In genomic region chr12:112542920-112543300, GRCm38 (mm10) we compare ENCODE assay signal across 8 mouse cellular contexts. TPM values are rescaled to one million over a fixed set of nuclear protein-coding genes. Genes with fewer than 3 reads are reported as not detected.
DNase-seq lines count a peak whose midpoint lies in the region; ATAC-seq and TF ChIP-seq lines count a peak whose summit lies in the region.

No protein-coding gene starts in this region.

- ATAC-seq in kidney, embryonic 14.5 days (ENCODE audit: low FRiP score, low TSS enrichment), result peak; percentile 67
- 0 out of 2 replicates have a peak, but pooled peaks have one; percentile 33 for ATAC-seq in limb, embryonic 13.5 days (ENCODE audit: low FRiP score, low read depth)

- H3K27ac ChIP-seq in embryonic fibroblast, embryonic 13.5 days (ENCODE audit: insufficient read depth, low read length), result no peak overlapping the region
- no peak overlapping the region for H3K27ac ChIP-seq in heart, embryonic 10.5 days
- no peak overlapping the region for H3K27ac ChIP-seq in kidney, embryonic 14.5 days (ENCODE audit: low read depth, low read length)
- no peak overlapping the region for H3K27ac ChIP-seq in limb, embryonic 13.5 days

- no peak overlapping the region for H3K4me3 ChIP-seq in embryonic fibroblast, embryonic 13.5 days (ENCODE audit: insufficient read depth, low read length)
- H3K4me3 ChIP-seq in heart, embryonic 10.5 days, result no peak overlapping the region; the same call in 1 of the 2 replicates
- no peak overlapping the region for H3K4me3 ChIP-seq in kidney, embryonic 14.5 days (ENCODE audit: low read length)
- no peak overlapping the region for H3K4me3 ChIP-seq in limb, embryonic 13.5 days

- H3K9ac ChIP-seq in kidney, embryonic 14.5 days (ENCODE audit: low read depth, low read length), result no peak overlapping the region
- H3K9ac ChIP-seq in limb, embryonic 13.5 days, result no peak overlapping the region

- H3K27me3 ChIP-seq in heart, embryonic 10.5 days (ENCODE audit: insufficient read depth, poor library complexity, severe bottlenecking), result peaks cover 15% of the 10 kb centered on the region
- H3K27me3 ChIP-seq in kidney, embryonic 14.5 days (ENCODE audit: control insufficient read depth, insufficient read depth, low read length), result no peaks in the 10 kb centered on the region
- peaks cover 7% of the 10 kb centered on the region; the same call in 1 of the 2 replicates for H3K27me3 ChIP-seq in limb, embryonic 13.5 days

- WGBS in heart, embryonic 10.5 days, result 5% methylated on average over 11 of the region's 11 CpGs
- 4% methylated on average over 11 of the region's 11 CpGs for WGBS in kidney, embryonic 14.5 days
- 5% methylated on average over 11 of the region's 11 CpGs for WGBS in limb, embryonic 13.5 days

- DNase-seq in 3T3-L1 (ENCODE audit: low read depth, low spot score), result peak; percentile 93
- peak; percentile 79 to 80 for DNase-seq in adrenal gland, postnatal 4 days (ENCODE audit: low spot score in 2 of 2)
- peak; percentile 93 for DNase-seq in heart, embryonic 10.5 days (ENCODE audit: low spot score)
- peak; percentile 22 to 57 for DNase-seq in monocyte, adult 2 months (ENCODE audit: low read depth in 1 of 2, low spot score in 2 of 2)
- peak; percentile 45 to 74 for DNase-seq in spleen, postnatal 14 days (ENCODE audit: low spot score in 2 of 2)

- no peak for TF ChIP-seq POLR2A in embryonic fibroblast, embryonic 13.5 days (IDR thresholded peaks at IDR 0.05; ENCODE audit: low read depth, low read length)

- no peaks in the 10 kb centered on the region for H3K4me1 ChIP-seq in embryonic fibroblast, embryonic 13.5 days (ENCODE audit: control insufficient read depth, insufficient read depth, low read length)
- H3K4me1 ChIP-seq in heart, embryonic 10.5 days, result peaks cover 52% of the 10 kb centered on the region
- H3K4me1 ChIP-seq in kidney, embryonic 14.5 days (ENCODE audit: control insufficient read depth, insufficient read depth, low read length), result 0 out of 2 replicates have a peak, but pooled peaks cover 3% of the 10 kb centered on the region
- H3K4me1 ChIP-seq in limb, embryonic 13.5 days, result peaks cover 17% of the 10 kb centered on the region

- 0 out of 2 replicates have a peak overlapping the region, but pooled peaks have one; percentile 1 for H3K4me2 ChIP-seq in kidney, embryonic 14.5 days (replicated peaks; ENCODE audit: low read depth, low read length)
- no peak overlapping the region for H3K4me2 ChIP-seq in limb, embryonic 13.5 days (replicated peaks)

- peak; percentile 90 for TF ChIP-seq CTCF in embryonic fibroblast, embryonic 13.5 days (IDR thresholded peaks at IDR 0.05; ENCODE audit: borderline replicate concordance, insufficient read depth, low read length)

- H3K9me3 ChIP-seq in heart, embryonic 10.5 days, result no peaks in the 10 kb centered on the region
- H3K9me3 ChIP-seq in kidney, embryonic 14.5 days (ENCODE audit: control insufficient read depth, low read length), result no peaks in the 10 kb centered on the region
- no peaks in the 10 kb centered on the region for H3K9me3 ChIP-seq in limb, embryonic 13.5 days

- H3K36me3 ChIP-seq in heart, embryonic 10.5 days, result no peaks in the 10 kb centered on the region
- no peaks in the 10 kb centered on the region for H3K36me3 ChIP-seq in kidney, embryonic 14.5 days (ENCODE audit: control insufficient read depth, insufficient read depth, low read length)
- H3K36me3 ChIP-seq in limb, embryonic 13.5 days, result no peaks in the 10 kb centered on the region

RNA-seq across cellular contexts. Expression of gene Tmem179, which starts 26.4 kb away (rescaled TPM):
- 1 to 10 TPM; 5.8 to 6.6 TPM for total RNA-seq in adrenal gland, postnatal 4 days (2021)
- polyA plus RNA-seq in embryonic fibroblast, embryonic 13.5 days (2011; ENCODE audit: insufficient read length, low read depth, missing spikeins), result 0.77 and 1.0 TPM in 2 replicates
- 1.2 and 1.5 TPM in 2 replicates for polyA plus RNA-seq in heart, embryonic 10.5 days (2016; fragmentation: Nextera tagmentation; extraction: Ambion mirVana)
- polyA plus RNA-seq in kidney, embryonic 14.5 days (2014; fragmentation: Nextera tagmentation; extraction: Ambion mirVana), result 0.16 and 0.57 TPM in 2 replicates
- 0.28 and 0.66 TPM in 2 replicates for polyA plus RNA-seq in limb, embryonic 13.5 days (2015; fragmentation: Nextera tagmentation; extraction: Ambion mirVana)

RNA-seq across cellular contexts. Expression of gene Inf2, which starts 45.7 kb away (rescaled TPM):
- 10 to 100 TPM; 26.5 to 27.3 TPM for total RNA-seq in adrenal gland, postnatal 4 days (2021)
- 67.6 and 103 TPM in 2 replicates for polyA plus RNA-seq in embryonic fibroblast, embryonic 13.5 days (2011; ENCODE audit: insufficient read length, low read depth, missing spikeins)
- 3.5 and 5.6 TPM in 2 replicates for polyA plus RNA-seq in heart, embryonic 10.5 days (2016; fragmentation: Nextera tagmentation; extraction: Ambion mirVana)
- polyA plus RNA-seq in kidney, embryonic 14.5 days (2014; fragmentation: Nextera tagmentation; extraction: Ambion mirVana), result 4.7 and 5.8 TPM in 2 replicates
- polyA plus RNA-seq in limb, embryonic 13.5 days (2015; fragmentation: Nextera tagmentation; extraction: Ambion mirVana), result 4.2 and 5.5 TPM in 2 replicates

RNA-seq across cellular contexts. Expression of gene A530016L24Rik, which starts 53.7 kb away (rescaled TPM):
- total RNA-seq in adrenal gland, postnatal 4 days (2021), result 1 to 10 TPM; 9.1 to 9.8 TPM
- not detected in 2 replicates for polyA plus RNA-seq in embryonic fibroblast, embryonic 13.5 days (2011; ENCODE audit: insufficient read length, low read depth, missing spikeins)
- polyA plus RNA-seq in heart, embryonic 10.5 days (2016; fragmentation: Nextera tagmentation; extraction: Ambion mirVana), result 5.6 and 12.4 TPM in 2 replicates
- 0.08 and 0.40 TPM in 2 replicates for polyA plus RNA-seq in kidney, embryonic 14.5 days (2014; fragmentation: Nextera tagmentation; extraction: Ambion mirVana)
- polyA plus RNA-seq in limb, embryonic 13.5 days (2015; fragmentation: Nextera tagmentation; extraction: Ambion mirVana), result 0.41 and 0.64 TPM in 2 replicates

Comparison
In these comparisons a context has a peak if more than half of its experiments do, and no peak if none do; other contexts are left out.
1. DNase-seq: peak in every context shown above with its lines; median percentile 93 in 3T3-L1; 93 in heart, embryonic 10.5 days; 80 in adrenal gland, postnatal 4 days; 60 in spleen, postnatal 14 days; 40 in monocyte, adult 2 months.
2. RNA of gene Inf2, which starts 45.7 kb away (polyA plus RNA-seq): 67.6 to 103 TPM in embryonic fibroblast, embryonic 13.5 days; 4.7 to 5.8 TPM in kidney, embryonic 14.5 days, 3.5 to 5.6 TPM in heart, embryonic 10.5 days and 4.2 to 5.5 TPM in limb, embryonic 13.5 days; every median in the first group is over 10 times any median in the second.